Mouse (Mus musculus) heart, postnatal 25 days (tissue): Measurements from ENCODE around the gene Stx11. TPM values are rescaled to one million over a fixed set of nuclear protein-coding genes. Genes with fewer than 3 reads are reported as not detected.

Experiments
- DNase-seq: peaks from one replicate; pipeline ENCODE4 v3.0.0; 2022; ENCODE audit warnings: low spot score
- intact Hi-C: fragments of 180-260 bp; cut with DNase I; formaldehyde crosslinking; loops from one replicate; pipeline ENCODE4 v1.15.1; 2025
- total RNA-seq, 2 experiments: library from RNA; stranded (reverse); gene quantifications; 2 replicates each; pipeline ENCODE4 v1.2.3; 2021

Stx11 gene
- 1 to 10 TPM; 1.7 to 2.2 TPM for total RNA-seq

DNA sequence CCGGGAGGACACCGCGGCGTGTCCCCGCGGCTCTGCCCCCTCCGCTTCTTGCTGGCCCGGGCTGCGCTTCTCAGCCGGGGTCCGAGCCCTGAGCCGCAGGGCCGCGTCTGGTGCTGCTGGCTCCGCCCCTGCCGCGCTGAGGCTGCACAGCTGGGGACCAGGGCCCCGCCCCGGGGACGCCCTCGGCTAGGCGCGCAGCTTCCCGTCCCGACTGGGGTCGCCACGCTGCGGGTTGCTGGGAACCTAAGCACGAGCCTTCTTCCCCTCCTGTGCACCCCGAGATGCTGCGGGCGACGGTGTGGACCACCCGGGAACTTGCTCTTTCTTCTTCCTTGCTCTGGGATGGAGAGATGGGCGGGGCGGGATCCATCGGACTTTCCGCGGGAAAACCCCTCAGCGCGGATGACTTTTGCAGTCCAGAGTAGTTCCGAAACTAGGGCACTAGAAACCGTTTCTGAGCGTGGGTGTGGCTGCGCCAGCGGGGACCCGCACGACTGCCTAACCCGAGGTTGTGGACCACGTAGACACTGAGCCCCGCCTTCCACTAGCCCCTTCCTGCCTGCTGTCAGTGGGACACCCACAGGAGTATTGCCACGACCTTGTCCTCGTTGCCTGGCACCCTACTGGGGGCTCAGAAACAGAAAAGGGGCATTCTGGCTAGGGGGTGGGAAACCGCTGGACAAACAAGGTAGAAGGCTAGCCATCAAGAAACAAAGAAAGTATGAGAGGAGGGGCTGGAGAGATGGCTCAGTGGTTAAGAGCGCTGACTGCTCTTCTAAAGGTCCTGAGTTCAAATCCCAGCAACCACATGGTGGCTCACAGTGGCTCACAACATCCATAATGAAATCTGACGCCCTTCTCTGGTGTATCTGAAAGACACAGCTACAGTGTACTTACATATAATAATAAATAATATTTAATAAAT is at the start of gene Stx11:
TSS of gene Stx11 (minus strand) at position 148 of the 925 bp plus-strand sequence.
- DNase-seq, result peak; percentile 53
- intact Hi-C loops, result loop anchor here (2.0 kb wide), 1 partner anchor 42 kb away; no protein-coding TSS in a partner anchor

DNA sequence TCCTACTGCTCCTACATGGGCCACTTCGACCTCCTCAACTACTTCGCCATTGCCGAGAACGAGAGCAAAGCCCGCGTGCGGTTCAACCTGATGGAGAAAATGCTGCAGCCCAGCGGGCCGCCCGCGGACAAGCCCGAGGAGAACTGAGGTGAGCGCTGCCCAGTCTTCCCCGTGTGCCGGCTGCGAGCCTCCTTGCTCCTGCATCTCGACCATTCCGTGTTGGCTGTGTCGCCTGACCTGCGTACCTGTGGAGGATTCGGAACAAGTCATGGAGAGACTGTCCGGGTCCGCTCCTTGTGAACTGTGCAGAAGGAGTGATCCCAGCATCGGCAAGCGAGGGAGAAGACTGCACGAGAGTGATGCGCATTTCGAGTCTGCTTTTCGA is 44.6 kb upstream of the Stx11 start:
- no peak for DNase-seq
- intact Hi-C loops, result loop anchor here (5.0 kb wide), 1 partner anchor 86 kb away; no protein-coding TSS in a partner anchor

DNA sequence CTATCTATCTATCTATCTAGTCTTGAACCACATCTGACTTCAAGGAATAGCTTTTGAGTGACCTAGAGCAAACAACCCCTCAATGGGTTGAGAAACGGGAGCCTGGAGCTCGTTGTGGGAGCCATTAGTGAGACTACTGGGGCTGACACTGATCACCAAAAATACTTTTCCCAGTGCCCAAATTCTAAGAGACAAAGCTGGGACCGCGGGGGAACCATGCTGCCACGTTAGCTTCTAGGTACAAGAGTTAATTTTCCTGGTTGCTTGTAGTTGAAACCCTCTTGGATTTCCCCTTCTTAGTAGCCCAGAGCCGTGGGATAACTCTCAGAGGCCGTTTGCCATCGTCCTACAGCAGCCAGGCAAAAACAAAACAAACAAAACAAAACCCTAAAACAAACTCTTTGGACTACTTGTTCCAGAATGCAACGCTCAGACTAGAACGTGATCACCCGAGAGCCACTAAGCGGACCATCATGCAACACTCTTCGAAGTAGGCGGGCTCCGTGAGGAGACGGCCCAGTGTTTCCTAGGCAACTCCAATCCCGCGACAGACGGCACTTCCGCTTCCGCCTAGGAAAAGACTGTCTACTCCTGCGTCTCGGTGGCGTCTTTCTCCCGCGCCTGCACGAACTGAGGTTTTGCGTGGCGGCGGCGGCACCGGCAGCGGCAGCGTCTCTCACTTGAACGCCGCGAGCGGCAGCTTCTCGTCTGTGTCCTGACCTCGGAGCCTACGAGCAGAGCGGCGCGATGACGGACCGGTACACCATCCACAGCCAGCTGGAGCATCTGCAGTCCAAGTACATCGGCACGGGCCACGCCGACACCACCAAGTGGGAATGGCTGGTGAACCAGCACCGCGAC is 44.0 kb upstream of the Stx11 start:
- DNase-seq, result peak; percentile 91
- intact Hi-C loops, result loop anchor here (5.0 kb wide), 1 partner anchor 86 kb away; no protein-coding TSS in a partner anchor

DNA sequence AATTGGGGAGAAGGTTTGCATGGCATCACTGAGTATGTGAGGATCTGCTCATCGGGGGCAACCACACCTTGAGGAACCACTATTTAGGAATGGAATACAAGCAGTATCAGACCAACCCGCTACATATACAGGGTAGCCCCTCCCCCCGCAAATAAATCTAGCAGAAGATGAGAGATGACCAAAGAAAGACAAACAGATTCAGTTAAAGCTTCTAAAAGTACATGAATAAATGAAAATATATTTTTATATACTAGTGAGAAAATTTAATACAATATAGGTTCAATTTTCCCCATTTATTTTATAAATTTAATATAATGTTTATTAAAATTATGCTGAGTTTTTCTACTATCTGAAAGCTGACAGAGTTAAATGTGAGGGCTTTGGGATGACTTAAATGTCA is 40.9 kb upstream of the Stx11 start, which contains the start of gene Sf3b5:
TSS of gene Sf3b5 (plus strand) at position 301 of the 400 bp plus-strand sequence.
- intact Hi-C loops, result loop anchor here (5.0 kb wide), 1 partner anchor 83 kb away; no protein-coding TSS in a partner anchor
- no peak for DNase-seq

DNA sequence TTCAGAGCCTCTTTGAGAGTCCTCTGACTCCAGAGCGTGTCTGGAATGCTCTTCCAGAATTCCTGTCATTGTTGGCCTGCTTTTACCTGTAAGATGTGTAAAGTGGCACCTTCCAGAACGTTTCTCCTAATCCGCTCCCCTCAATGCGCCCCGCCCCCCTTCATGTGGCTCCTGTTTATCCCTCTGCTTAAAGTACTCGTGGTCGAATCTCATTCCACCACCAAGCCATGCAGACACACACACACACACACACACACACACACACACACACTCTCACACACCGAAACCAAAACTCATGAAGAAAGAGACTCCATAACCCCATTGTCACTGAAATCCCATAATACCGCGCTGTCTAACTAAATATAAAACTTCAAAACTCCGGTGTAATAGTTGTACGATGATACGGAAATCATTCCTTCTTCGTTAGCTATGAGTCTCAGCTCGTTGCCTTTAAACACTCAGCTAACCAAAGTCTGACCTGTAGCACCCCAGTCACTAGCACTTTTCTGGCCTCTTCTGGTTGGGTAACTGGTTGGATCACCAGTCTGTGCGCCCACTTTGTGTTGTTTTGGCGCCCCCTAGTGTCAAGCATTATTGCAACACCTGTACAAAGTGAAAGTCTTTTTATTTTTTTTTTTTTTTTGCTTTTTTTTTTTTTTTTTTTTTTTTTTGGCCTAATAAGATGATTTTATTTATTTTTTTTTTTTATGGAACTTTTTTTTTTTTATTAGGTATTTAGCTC is 32.8 kb upstream of the Stx11 start:
- peak; percentile 44 for DNase-seq
- intact Hi-C loops, result loop anchor here (5.0 kb wide), 1 partner anchor 305 kb away; no protein-coding TSS in a partner anchor

DNA sequence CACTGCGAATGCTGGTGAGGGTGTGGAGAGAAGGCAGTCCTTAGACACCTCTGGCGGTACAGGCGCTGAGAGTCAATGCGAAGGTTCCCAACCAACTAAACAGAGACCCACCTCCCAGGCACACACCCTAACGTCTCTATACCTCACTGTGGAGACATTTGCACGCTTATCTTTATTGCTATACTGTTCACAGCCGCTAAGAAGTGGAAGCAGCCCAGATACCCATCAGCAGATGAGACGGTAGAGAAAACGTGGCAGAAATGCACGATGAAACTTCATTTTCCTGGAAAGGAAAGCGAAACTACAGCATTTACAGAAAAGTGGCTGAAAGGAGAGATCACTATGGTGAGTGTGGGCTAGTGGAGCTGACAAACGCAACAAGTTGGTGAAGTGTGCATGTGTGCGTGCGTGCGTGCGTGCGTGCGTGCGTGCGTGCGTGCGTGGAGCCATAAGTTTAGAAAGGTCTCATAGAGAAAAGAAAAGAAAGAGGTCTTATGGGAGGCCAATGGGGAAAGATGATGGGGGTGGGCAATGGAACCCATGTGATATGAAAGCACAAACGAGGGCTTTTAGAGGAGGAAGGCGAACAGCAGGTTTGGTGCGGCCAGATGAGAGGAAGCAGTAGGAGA is 29.4 kb upstream of the Stx11 start:
- DNase-seq, result no peak
- intact Hi-C loops, result no loop called here

DNA sequence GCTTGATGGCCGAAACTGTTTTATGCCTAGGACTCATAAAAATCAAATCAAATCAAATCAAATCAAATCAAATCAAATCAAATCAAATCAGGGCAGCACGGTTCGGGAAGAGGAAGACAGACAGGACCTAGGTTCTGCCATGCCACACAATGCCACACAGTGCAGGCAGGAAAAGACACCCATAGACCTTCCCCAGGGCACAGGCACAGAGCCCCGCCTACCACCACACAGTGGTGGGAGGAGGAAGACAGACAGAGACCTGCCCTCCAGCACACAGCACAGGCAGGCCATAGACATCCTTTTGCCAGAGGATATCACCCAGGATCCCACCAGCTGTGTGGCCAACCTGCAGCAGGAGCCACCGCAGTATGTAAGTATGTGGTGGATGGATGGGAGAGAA is 27.9 kb upstream of the Stx11 start:
- no peak for DNase-seq
- intact Hi-C loops, result no loop called here

DNA sequence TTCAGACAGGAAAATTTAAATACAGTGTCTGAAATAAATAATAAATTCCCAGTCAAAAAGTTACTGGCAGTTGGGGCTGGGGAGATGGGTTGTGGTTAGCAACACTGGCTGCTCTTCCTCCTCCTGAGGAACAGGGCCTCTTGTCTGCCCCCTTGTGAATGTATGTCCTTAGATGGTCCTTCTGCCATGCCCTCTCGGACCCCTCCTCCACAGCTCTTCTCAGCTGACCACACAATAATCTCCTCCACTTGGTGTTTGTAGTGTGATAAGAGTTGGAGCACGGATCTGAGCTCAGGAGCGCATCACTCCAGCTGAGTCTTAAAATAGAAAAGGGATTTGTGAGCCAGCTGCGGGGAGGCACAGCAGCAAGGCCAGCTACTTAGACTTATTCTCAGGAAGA is 22.8 kb upstream of the Stx11 start:
- intact Hi-C loops, result no loop called here
- no peak for DNase-seq

DNA sequence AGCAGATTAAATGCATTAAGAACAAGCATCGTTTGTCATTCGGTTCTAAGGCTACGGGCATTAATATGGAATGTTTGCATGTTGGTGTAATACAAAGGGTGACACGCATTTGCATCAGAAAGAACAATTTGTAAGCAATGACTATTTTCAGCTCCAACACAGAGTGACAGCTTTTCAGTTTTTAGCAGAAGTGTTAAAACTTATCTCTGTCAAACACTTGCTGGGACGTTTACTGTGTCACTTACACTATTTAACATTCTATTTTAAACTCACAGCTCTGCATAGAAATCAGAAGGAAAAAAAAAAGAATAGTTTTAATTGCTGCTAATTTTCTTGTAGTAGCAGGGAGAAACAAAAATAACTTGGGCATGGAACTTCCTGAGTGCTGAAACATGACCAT is 22.4 kb upstream of the Stx11 start:
- DNase-seq, result no peak
- intact Hi-C loops, result no loop called here

DNA sequence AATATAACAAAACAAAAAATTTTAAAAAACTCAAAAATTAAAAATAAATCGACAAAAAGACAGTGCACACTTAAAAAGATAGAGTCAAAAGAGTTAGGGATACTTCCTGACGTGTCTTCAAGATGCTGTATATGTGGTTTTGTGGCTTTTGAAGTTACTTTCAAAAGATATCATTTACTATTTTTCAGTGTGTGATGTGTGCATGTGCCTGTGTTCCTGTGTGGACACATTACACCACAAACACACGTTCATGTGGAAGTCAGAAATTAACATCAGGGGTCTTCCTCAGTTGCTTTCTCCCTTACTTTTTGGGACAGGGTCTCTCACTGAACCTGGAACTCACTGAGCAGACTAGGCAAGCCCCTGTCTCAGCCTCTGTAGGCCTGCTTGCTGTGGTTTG is 20.9 kb upstream of the Stx11 start:
- intact Hi-C loops, result no loop called here

DNA sequence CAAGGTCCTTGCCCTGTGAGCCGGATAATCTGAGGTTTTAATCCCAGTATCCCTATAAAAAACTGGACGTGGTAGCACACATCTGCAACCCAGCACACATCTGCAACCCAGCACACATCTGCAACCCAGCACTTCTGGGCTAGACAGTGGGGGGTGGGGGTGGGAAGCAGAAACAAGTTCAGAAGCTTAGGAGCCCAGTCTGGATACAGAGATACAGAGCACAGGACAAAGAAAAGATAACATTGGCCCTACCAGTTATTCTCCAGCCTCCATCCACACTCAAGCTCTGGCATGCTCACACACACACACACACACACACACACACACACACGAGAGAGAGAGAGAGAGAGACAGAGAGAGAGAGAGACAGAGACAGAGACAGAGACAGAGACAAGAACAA is 19.4 kb upstream of the Stx11 start:
- intact Hi-C loops, result no loop called here
- no peak for DNase-seq

More for the DNA sequence above, 20.9 kb upstream of the Stx11 start:
- DNase-seq, result no peak

DNA sequence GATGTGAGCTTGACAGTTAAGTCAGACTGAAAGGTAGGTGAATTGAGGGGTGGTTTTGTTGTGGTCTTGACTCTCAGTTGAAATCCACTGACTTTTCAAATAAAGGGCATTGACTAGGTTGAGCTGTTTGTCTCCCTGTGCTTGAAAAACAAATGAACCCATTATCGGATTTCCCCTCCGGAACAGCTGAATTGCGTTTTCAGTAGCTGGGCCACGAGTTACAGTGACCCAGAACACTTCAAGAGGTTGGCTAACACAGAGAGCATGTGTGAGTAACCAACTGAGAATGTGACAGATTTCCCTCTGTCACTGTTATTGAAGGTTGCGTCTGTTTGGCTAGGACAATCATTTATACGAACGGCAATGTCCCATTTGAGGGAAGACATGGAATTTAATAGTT is 17.0 kb upstream of the Stx11 start:
- no peak for DNase-seq
- intact Hi-C loops, result no loop called here

DNA sequence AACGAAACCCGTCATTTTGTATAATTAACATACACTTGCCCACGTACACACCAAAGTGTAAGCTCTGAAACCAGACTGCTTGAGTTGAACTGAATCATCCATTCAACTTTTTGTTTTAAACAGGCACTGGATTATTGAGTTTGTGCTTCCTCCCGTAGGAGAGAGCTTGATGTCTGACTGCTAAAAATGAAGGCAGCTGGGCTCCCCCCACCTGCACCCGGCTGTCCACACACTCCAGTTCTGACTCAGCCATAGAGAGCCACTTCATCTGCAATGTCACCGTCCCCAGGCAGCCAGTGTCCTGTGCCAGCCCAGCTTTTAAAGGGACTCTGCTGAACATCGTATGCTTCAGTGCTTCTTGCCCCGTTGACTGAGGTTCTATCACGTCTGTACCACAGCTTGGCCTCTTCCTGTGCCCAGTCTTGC is 13.7 kb upstream of the Stx11 start:
- intact Hi-C loops, result no loop called here
- DNase-seq, result no peak

DNA sequence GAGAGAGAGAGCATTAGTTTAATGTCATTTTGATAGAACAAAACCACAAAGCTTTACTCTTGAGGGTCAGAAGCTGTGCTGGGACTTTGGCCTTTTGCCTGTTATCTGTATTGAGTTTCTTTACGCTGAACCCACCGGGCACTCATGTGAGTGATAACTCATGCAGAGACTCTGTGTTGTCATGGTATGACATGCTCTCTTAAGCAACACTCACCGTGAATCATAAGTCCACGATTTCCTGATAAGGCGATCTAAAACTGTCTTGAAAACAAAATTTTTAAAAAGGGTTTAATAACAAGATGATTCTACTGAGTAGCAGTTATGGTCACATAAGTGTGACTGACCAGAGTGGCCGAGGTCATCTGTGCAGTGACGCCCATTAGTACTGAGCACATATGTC is 12.5 kb upstream of the Stx11 start:
- intact Hi-C loops, result no loop called here
- no peak for DNase-seq

DNA sequence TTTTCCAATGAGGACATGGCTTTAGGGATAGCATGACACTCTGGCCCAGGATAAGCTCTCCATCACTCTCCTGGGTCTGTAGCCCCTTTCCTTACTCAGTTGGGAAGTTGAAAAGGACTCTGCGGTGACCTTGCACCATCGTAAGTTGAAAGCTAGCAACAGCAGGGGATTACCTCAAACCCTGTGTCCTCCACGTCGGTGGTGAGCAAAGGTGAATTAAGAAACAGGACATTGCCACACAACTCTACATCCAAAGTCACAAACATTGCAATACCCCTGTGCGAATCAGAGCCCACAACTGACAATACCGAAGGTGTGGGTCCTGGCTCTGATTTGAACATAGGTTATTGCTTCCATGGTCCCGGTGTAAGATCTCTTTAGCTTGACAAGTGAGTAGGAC is 11.9 kb upstream of the Stx11 start:
- no peak for DNase-seq
- intact Hi-C loops, result no loop called here

DNA sequence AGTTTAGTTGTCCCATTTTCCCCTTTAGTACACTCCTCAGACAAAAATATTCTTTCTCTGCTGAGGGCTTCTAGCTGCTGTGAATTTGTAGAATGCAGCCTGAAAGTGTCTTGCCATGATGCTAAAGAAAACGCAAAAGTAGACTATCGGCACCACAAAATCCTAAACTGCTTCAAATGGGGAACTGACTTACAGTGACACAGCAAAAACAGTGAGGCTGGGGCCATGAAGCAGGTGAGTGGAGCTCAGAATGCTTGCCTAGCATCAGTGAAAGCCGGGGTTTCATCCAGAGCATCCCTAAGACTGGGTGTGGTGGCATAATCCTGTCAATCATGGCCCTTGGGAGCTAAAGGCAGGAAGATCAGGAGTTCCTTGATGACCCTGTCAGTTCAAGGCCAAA is 11.4 kb upstream of the Stx11 start:
- no peak for DNase-seq
- intact Hi-C loops, result no loop called here

DNA sequence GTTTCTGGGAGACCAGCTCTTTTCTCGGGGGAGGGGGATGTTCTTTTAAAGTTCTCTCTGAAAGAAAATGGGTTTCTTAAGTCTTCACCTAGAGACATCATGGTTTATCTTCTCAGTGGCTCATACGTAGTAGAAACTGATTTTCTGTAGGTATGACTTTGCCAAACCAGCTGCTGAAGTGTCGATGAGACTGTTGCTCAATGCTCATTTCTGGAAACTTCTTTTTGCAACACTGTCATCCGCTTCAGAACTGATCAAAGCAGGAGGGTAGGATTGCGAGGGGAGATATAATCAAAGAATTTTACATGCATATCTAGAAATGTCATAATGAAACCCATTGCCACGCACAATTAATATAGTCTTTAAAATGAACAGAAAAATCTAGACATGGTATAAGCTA is 10.5 kb upstream of the Stx11 start:
- DNase-seq, result no peak
- intact Hi-C loops, result no loop called here

DNA sequence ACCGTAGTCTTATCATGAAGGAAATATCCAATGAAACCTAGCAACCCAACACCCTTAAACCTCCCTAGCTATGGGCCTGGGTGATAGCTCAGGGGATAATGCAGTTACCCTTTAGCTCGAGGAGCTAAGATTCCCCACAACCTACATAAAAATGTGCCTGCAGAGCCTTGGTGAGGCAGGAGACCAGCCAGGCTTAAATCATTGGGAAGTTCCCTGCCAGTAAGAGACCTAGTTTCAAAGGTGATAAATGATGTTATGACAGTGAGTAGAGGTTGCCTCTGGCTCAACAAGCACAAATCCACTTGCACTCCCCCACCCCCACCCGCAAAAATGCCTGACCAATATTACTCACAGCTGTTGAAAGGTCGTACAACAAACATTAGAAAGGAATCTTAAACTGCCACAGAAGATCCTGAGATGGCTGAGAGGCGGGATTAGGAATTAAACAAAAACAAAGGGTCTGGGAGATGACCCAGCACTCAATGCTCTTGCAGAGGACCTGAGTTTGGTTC is 1.6 kb upstream of the Stx11 start:
- no peak for DNase-seq
- intact Hi-C loops, result loop anchor here (2.0 kb wide), 1 partner anchor 43 kb away; no protein-coding TSS in a partner anchor
